Mouse (Mus musculus): ENCODE results near the gene B3gat3. TPM values are rescaled to one million over a fixed set of nuclear protein-coding genes. Genes with fewer than 3 reads are reported as not detected.
"Not testable (repeated sequence)": the region's sequence is repeated elsewhere in the genome, so short reads cannot be mapped to it uniquely, and the experiment has no call there.

Gene B3gat3
- polyA plus RNA-seq (2012; fragmentation: generic; extraction: Trizol), result 60.1 TPM
- long read RNA-seq, experiment 1, transcript B3gat3-201 (5 exons, 1,603 nt), result major isoform, 9 of 17 reads
- long read RNA-seq, experiment 1, partial matches to known transcripts, result 5 of 17 reads
- long read RNA-seq, experiment 1, other reads (novel, unspliced or antisense), result 2 of 17 reads
- long read RNA-seq, experiment 2, transcript B3gat3-201 (5 exons, 1,603 nt), result major isoform, 32 of 36 reads
- long read RNA-seq, experiment 2, partial matches to known transcripts, result 0 of 36 reads
- long read RNA-seq, experiment 2, other reads (novel, unspliced or antisense), result 1 of 36 reads

DNA sequence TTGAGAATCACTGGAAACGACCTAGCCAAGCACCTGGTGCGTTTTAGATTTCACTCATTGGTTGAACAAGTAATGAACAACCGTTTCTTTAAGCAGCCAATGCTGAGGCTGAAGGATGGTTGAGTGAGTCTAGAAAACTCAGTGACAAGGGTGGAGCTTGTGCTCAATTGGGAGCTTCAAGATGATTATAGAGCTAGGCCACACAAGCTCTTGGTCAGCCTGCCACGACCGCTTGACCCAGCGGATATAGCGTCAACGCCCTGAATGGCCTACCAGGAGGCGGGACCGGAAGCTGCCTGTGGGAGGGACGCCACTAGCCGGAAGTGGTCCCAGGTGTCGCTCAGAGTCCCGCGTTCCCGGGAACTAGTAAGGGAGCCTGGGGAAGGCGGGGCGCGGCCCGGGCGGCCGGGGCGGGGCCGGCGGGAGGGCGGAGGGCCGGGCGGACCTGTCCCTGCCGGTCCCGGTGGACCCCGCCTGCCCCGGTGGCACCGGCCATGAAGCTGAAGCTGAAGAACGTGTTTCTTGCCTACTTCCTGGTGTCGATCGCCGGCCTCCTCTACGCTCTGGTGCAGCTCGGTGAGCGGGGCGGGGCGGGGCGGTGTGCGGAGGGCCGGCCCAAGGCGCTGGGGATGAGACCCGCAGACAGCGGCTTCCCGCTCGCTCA, at the start of gene B3gat3:
Gene B3gat3 (plus strand): TSS at position 302 of the 664 bp plus-strand sequence.
- Histone ChIP-seq H3K36me3 (ENCODE audit: control insufficient read depth, insufficient read depth) (peaks cover 44% of the 10 kb centered on the region), H3ac (ENCODE audit: control insufficient read depth, insufficient read length, low read depth) (peak within 1 kb of the TSS; percentile 59), H3K27me3 (ENCODE audit: control insufficient read depth, insufficient read depth, insufficient read length) (no peaks in the 10 kb centered on the region), H3K4me3 (ENCODE audit: insufficient read depth, poor library complexity, severe bottlenecking) (peak within 1 kb of the TSS; percentile 83), H3K79me2 (ENCODE audit: control insufficient read depth, insufficient read depth) (peaks cover 42% of the 10 kb centered on the region), H3K79me3 (ENCODE audit: low read depth) (peaks cover 30% of the 10 kb centered on the region)
- TF ChIP-seq MAX (IDR thresholded peaks at IDR 0.05) (peak; percentile 65), USF1 (IDR thresholded peaks at IDR 0.05; ENCODE audit: low read depth) (no peak)

DNA sequence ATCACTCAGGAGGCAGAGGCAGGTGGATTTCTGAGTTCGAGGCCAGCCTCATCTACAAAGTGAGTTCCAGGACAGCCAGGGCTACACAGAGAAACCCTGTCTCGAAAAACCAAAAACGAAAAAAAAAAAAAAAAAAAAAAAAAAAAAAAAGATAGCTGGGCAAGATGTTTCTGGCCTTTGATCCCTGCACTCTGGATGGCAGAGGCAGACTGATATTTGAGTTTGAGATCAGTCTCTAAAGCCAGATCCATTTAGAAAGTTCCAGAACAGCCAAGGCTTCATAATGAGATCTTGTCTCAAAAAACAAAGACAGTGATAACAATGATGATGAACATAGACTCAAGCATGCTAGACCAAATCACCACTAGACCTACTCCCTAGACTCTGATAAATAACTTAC, 49.8 kb upstream of the B3gat3 start:
- peaks cover 24% of the 10 kb centered on the region for H3K36me3 ChIP-seq (ENCODE audit: control insufficient read depth, insufficient read depth)
- H3K79me2 ChIP-seq (ENCODE audit: control insufficient read depth, insufficient read depth), result peaks cover 23% of the 10 kb centered on the region
- H3K4me3 ChIP-seq (ENCODE audit: insufficient read depth, poor library complexity, severe bottlenecking); H3K27me3 ChIP-seq (ENCODE audit: control insufficient read depth, insufficient read depth, insufficient read length); H3ac ChIP-seq (ENCODE audit: control insufficient read depth, insufficient read length, low read depth): not testable (repeated sequence)
- peaks cover 11% of the 10 kb centered on the region for H3K79me3 ChIP-seq (ENCODE audit: low read depth)

DNA sequence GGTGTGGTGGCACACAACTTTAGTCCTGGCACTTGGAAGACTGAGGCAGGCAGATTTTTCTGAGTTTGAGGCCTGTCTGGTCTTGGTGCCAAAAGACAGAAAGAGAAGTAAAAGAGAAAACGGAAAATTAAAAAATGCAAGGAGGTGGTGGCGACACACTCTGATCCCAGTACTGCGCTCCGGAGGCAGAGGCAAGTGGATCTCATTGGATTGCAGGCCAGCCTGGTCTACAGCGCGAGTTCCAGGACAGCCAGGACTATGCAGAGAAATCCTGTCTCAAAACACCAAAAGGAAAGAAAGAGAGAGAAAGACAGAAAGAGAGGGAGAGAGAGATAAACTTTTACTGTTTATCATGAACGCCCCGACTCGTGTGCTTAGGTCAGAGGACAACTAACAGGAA, 49.3 kb upstream of the B3gat3 start:
- H3K27me3 ChIP-seq (ENCODE audit: control insufficient read depth, insufficient read depth, insufficient read length), result no peaks in the 10 kb centered on the region
- H3K4me3 ChIP-seq (ENCODE audit: insufficient read depth, poor library complexity, severe bottlenecking), result peak overlapping the region; percentile 84
- peaks cover 29% of the 10 kb centered on the region for H3K36me3 ChIP-seq (ENCODE audit: control insufficient read depth, insufficient read depth)
- no peak for TF ChIP-seq MAX (IDR thresholded peaks at IDR 0.05)
- no peak for TF ChIP-seq CEBPB (IDR thresholded peaks at IDR 0.05; ENCODE audit: low read depth)
- peaks cover 23% of the 10 kb centered on the region for H3K79me2 ChIP-seq (ENCODE audit: control insufficient read depth, insufficient read depth)
- peak overlapping the region; percentile 49 for H3ac ChIP-seq (ENCODE audit: control insufficient read depth, insufficient read length, low read depth)
- peaks cover 11% of the 10 kb centered on the region for H3K79me3 ChIP-seq (ENCODE audit: low read depth)

DNA sequence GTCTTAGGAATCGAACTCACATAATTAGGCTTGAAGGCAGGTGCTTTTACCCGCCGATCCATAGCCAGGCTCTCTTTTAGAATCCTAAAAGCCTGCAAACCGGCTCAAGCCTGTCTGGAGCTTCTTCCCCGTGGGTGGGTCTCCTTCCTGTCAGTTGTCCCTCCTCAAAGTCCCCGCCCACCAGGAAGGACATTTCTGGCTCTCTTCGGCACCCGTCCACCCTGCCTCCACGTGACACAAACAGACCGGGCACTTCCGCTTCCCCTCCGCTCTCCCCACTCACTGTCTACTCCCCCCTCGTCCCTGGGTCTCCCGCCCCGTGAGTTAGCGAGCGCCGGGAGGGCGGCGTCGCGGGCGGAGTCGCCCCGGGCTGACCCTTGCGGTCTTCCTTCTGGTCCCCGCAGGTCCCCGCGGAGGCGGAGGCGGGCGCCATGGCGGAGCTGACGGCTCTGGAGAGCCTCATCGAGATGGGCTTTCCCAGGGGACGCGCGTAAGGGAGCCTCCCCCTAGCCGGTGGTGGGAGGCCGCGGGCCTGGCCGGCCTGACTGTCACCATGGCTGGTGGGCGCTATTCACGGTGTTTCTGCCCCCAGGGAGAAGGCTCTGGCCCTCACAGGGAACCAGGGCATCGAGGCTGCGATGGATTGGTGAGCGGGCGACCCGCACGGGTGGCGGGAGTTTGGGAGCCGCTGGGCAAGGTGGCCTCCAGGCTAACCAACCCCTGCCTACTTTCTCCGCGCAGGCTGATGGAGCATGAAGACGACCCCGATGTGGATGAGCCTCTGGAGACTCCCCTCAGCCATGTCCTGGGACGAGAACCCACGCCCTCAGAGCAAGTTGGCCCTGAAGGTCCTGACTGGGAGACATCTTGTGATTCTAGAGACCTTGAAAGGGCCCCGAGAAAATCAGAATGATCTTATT, 48.6 kb upstream of the B3gat3 start, which contains the start of gene Ubxn1:
Gene Ubxn1 (plus strand): TSS at position 230 of the 920 bp plus-strand sequence.
- Histone ChIP-seq H3K79me2 (ENCODE audit: control insufficient read depth, insufficient read depth) (peaks cover 23% of the 10 kb centered on the region), H3K79me3 (ENCODE audit: low read depth) (peaks cover 11% of the 10 kb centered on the region), H3K27me3 (ENCODE audit: control insufficient read depth, insufficient read depth, insufficient read length) (no peaks in the 10 kb centered on the region), H3ac (ENCODE audit: control insufficient read depth, insufficient read length, low read depth) (peak within 1 kb of the TSS; percentile 98), H3K36me3 (ENCODE audit: control insufficient read depth, insufficient read depth) (peaks cover 36% of the 10 kb centered on the region), H3K4me3 (ENCODE audit: insufficient read depth, poor library complexity, severe bottlenecking) (peak within 1 kb of the TSS; percentile 84)
- TF ChIP-seq MAX (IDR thresholded peaks at IDR 0.05) (peak; percentile 57), USF1 (IDR thresholded peaks at IDR 0.05; ENCODE audit: low read depth) (peak; percentile 100), MYOG (IDR thresholded peaks at IDR 0.05; ENCODE audit: control insufficient read depth, extremely low read depth, insufficient read length) (no peak), FOSL1 (IDR thresholded peaks at IDR 0.05; ENCODE audit: insufficient read depth, low read length, poor library complexity, severe bottlenecking) (no peak)

DNA sequence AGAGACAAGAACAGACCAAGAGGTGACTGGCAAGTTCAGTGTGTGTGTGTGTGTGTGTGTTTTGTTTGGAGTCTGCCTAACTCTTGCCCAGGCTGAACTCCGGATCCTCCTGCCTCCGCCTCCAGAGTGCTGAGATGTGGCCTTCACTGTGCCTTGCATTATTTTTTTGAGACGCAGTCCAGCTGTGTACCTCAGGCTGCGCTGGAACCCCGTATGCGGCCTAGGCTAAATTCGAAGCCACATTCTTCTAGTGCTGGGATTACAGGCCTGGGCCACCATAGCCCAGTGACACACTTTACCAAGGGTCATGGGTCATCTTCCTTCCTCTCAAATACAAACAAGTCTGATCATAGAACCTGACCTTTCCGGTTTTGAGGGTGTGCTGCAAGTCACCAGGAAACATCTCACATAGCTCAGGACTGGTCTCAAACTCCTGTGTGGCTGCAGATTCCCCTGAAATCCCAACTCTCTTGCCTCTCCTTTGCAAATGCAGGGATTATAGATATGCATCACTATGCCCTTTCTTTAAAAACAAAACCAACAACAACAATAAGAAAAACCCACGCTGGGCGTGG, 47.8 kb upstream of the B3gat3 start:
- peaks cover 23% of the 10 kb centered on the region for H3K79me2 ChIP-seq (ENCODE audit: control insufficient read depth, insufficient read depth)
- TF ChIP-seq CEBPB (IDR thresholded peaks at IDR 0.05; ENCODE audit: low read depth) (no peak), MYOD1 (IDR thresholded peaks at IDR 0.05; ENCODE audit: control insufficient read depth, insufficient read length, low read depth) (no peak), FOSL1 (IDR thresholded peaks at IDR 0.05; ENCODE audit: insufficient read depth, low read length, poor library complexity, severe bottlenecking) (no peak), MYOG (IDR thresholded peaks at IDR 0.05; ENCODE audit: control insufficient read depth, extremely low read depth, insufficient read length) (no peak), CTCF (IDR thresholded peaks at IDR 0.05; ENCODE audit: control insufficient read depth, insufficient read depth, insufficient read length) (no peak), USF1 (IDR thresholded peaks at IDR 0.05; ENCODE audit: low read depth) (no peak), MAX (IDR thresholded peaks at IDR 0.05) (no peak)
- no peaks in the 10 kb centered on the region for H3K27me3 ChIP-seq (ENCODE audit: control insufficient read depth, insufficient read depth, insufficient read length)
- peaks cover 11% of the 10 kb centered on the region for H3K79me3 ChIP-seq (ENCODE audit: low read depth)
- H3K4me3 ChIP-seq (ENCODE audit: insufficient read depth, poor library complexity, severe bottlenecking), result peak overlapping the region; percentile 84
- H3K36me3 ChIP-seq (ENCODE audit: control insufficient read depth, insufficient read depth), result peaks cover 36% of the 10 kb centered on the region
- H3ac ChIP-seq (ENCODE audit: control insufficient read depth, insufficient read length, low read depth), result peak overlapping the region; percentile 98

DNA sequence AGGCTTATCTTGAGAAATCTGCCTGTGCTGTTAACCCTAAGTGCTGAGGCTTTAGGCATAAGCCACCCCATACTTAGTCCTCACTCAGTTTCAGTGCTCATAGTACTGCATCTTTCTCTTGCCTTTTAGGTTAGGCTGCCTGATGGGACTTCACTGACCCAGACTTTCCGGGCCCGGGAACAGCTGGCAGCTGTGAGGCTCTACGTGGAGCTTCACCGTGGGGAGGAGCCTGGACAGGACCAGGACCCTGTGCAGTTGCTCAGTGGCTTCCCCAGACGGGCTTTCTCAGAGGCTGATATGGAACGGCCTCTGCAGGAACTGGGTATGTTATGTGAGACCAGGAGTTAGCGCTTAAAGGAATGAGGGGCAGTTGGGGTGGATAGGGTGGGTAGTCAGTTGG, 45.1 kb upstream of the B3gat3 start:
- H3ac ChIP-seq (ENCODE audit: control insufficient read depth, insufficient read length, low read depth), result no peak overlapping the region
- peaks cover 23% of the 10 kb centered on the region for H3K79me2 ChIP-seq (ENCODE audit: control insufficient read depth, insufficient read depth)
- TF ChIP-seq MAX (IDR thresholded peaks at IDR 0.05) (no peak), MYOG (IDR thresholded peaks at IDR 0.05; ENCODE audit: control insufficient read depth, extremely low read depth, insufficient read length) (no peak), CEBPB (IDR thresholded peaks at IDR 0.05; ENCODE audit: low read depth) (no peak), CTCF (IDR thresholded peaks at IDR 0.05; ENCODE audit: control insufficient read depth, insufficient read depth, insufficient read length) (no peak), MYOD1 (IDR thresholded peaks at IDR 0.05; ENCODE audit: control insufficient read depth, insufficient read length, low read depth) (no peak), FOSL1 (IDR thresholded peaks at IDR 0.05; ENCODE audit: insufficient read depth, low read length, poor library complexity, severe bottlenecking) (no peak), USF1 (IDR thresholded peaks at IDR 0.05; ENCODE audit: low read depth) (no peak)
- H3K79me3 ChIP-seq (ENCODE audit: low read depth), result peaks cover 11% of the 10 kb centered on the region
- H3K36me3 ChIP-seq (ENCODE audit: control insufficient read depth, insufficient read depth), result peaks cover 42% of the 10 kb centered on the region
- no peak overlapping the region for H3K4me3 ChIP-seq (ENCODE audit: insufficient read depth, poor library complexity, severe bottlenecking)
- H3K27me3 ChIP-seq (ENCODE audit: control insufficient read depth, insufficient read depth, insufficient read length), result no peaks in the 10 kb centered on the region
